Mouse (Mus musculus): Measurements from ENCODE around the gene Prkcd. TPM values are rescaled to one million over a fixed set of nuclear protein-coding genes. Genes with fewer than 3 reads are reported as not detected.

Gene Prkcd
- polyA plus RNA-seq, 1 experiment from 2014 or later: 37.5 TPM

DNA sequence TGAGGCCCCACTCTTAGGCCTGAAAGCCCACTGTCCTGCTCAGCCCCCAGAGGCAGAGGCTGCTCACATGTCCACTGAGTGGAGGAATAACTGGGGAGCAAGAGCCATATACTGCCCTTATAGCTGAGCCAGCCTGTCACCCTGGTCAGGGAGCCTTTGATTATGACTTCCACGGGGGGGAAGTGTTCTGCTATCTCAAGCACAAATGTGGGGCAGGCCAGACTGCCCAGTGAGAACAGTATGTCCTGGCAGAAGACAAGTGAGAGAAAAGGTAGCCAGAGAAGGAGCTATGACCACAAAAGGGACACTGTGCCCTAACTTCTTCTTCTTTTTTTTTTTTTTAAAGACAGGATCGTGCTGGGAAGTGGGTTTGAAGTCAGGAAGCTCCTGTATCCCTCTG, 28.9 kb downstream of the Prkcd start:
- Histone ChIP-seq H3K27me3 (no peaks in the 10 kb centered on the region), H3K4me1 (replicated peaks) (peaks cover 32% of the 10 kb centered on the region), H3K27ac (no peak overlapping the region), H3K9ac (no peak overlapping the region), H3K4me2 (no peak overlapping the region), H3K36me3 (peaks cover 36% of the 10 kb centered on the region), H3K4me3 (no peak overlapping the region), H3K9me3 (replicated peaks) (no peaks in the 10 kb centered on the region)
- WGBS: 68% methylated on average over 2 of the region's 2 CpGs
- ATAC-seq (replicated peaks; ENCODE audit: insufficient number of reproducible peaks, insufficient read depth, low FRiP score, low read depth): no peak

DNA sequence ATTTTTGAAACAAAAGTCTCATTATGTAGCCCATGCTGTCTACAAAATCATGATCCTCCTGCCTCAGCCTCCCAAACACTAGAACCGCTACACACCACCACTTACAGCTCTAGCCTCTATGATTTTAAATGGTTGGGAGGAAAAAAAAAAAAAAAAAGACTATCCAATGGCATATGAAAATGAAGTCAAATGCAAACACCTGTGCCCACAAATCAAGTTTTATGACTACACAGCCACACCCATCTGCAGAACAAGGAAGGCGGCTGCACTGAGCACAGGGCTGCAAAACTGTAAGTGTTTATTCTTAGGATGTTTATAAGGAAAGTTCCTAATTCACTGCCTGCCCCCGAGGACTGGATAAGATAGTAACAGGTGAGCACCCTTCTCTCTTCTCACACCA, 29.6 kb downstream of the Prkcd start:
- Histone ChIP-seq H3K9ac (no peak overlapping the region), H3K27ac (no peak overlapping the region), H3K4me3 (no peak overlapping the region), H3K9me3 (replicated peaks) (no peaks in the 10 kb centered on the region), H3K27me3 (no peaks in the 10 kb centered on the region), H3K4me2 (no peak overlapping the region), H3K36me3 (peaks cover 28% of the 10 kb centered on the region), H3K4me1 (replicated peaks) (peaks cover 38% of the 10 kb centered on the region)
- ATAC-seq (replicated peaks; ENCODE audit: insufficient number of reproducible peaks, insufficient read depth, low FRiP score, low read depth): no peak
- 83% methylated on average over 3 of the region's 3 CpGs for WGBS

GRCm38 (mm10) chr14:30595576-30596313, 30.3 kb downstream of the Prkcd start:
- WGBS: 88% methylated on average over 8 of the region's 8 CpGs
- H3K9me3 ChIP-seq (replicated peaks): no peaks in the 10 kb centered on the region

GRCm38 (mm10) chr14:30594092-30594695, 31.8 kb downstream of the Prkcd start:
- 0 out of 2 replicates have a peak overlapping the region, but pooled peaks have one; percentile 2 for H3K4me2 ChIP-seq
- H3K4me3 ChIP-seq: no peak overlapping the region
- peaks cover 40% of the 10 kb centered on the region for H3K4me1 ChIP-seq (replicated peaks)
- peak overlapping the region; percentile 89 for H3K27ac ChIP-seq
- WGBS: 37% methylated on average over 7 of the region's 7 CpGs
- peaks cover 18% of the 10 kb centered on the region for H3K36me3 ChIP-seq
- ATAC-seq (replicated peaks; ENCODE audit: insufficient number of reproducible peaks, insufficient read depth, low FRiP score, low read depth): peak; percentile 81
- peak overlapping the region; percentile 20; the same call in 1 of the 2 replicates for H3K9ac ChIP-seq
- H3K9me3 ChIP-seq (replicated peaks): no peaks in the 10 kb centered on the region
- no peaks in the 10 kb centered on the region for H3K27me3 ChIP-seq

More at GRCm38 (mm10) chr14:30595576-30596313, 30.3 kb downstream of the Prkcd start:
- H3K27me3 ChIP-seq: no peaks in the 10 kb centered on the region
- peaks cover 40% of the 10 kb centered on the region for H3K4me1 ChIP-seq (replicated peaks)
- H3K4me2 ChIP-seq: no peak overlapping the region
- H3K9ac ChIP-seq: no peak overlapping the region
- no peak for ATAC-seq (replicated peaks; ENCODE audit: insufficient number of reproducible peaks, insufficient read depth, low FRiP score, low read depth)
- no peak overlapping the region for H3K4me3 ChIP-seq
- peaks cover 22% of the 10 kb centered on the region for H3K36me3 ChIP-seq
- H3K27ac ChIP-seq: no peak overlapping the region

- WGBS: 31% methylated on average over 11 of the region's 11 CpGs
- Histone ChIP-seq H3K4me2 (no peak overlapping the region), H3K9ac (no peak overlapping the region), H3K36me3 (peaks cover 11% of the 10 kb centered on the region), H3K9me3 (replicated peaks) (no peaks in the 10 kb centered on the region), H3K27ac (peak overlapping the region; percentile 89), H3K4me1 (replicated peaks) (peaks cover 40% of the 10 kb centered on the region), H3K4me3 (no peak overlapping the region), H3K27me3 (no peaks in the 10 kb centered on the region)
- ATAC-seq (replicated peaks; ENCODE audit: insufficient number of reproducible peaks, insufficient read depth, low FRiP score, low read depth): peak; percentile 66
These were observed 32.5 kb downstream of the Prkcd start for GRCm38 (mm10) chr14:30593279-30594091.

DNA sequence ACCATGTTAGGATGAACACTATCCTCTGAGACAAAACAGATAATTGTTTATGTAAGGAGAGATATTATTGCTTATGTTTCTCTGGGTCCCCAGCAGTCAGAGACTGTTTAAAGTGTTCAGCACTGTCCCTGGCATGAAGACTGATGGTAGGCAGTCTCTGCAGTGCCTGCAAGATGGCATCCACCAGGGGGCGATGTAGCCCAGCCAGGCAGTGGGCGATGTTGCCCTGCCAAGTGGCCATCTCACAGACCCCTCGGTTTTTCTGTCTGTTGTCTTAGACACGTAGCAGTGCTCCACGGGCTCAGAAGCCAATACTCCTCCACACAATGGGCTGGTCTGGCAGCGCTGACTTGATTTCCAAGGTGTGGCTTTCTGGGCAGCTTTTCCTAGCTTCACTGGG, 34.6 kb downstream of the Prkcd start:
- Histone ChIP-seq H3K9me3 (replicated peaks) (no peaks in the 10 kb centered on the region), H3K4me1 (replicated peaks) (peaks cover 52% of the 10 kb centered on the region), H3K27ac (no peak overlapping the region), H3K4me2 (peak overlapping the region; percentile 41), H3K9ac (no peak overlapping the region), H3K4me3 (no peak overlapping the region), H3K36me3 (peaks cover under 1% of the 10 kb centered on the region; the same call in 1 of the 2 replicates), H3K27me3 (no peaks in the 10 kb centered on the region)
- 15% methylated on average over 6 of the region's 6 CpGs for WGBS
- no peak for ATAC-seq (replicated peaks; ENCODE audit: insufficient number of reproducible peaks, insufficient read depth, low FRiP score, low read depth)

- H3K4me3 ChIP-seq: no peak overlapping the region
- H3K36me3 ChIP-seq: no peaks in the 10 kb centered on the region
- no peak overlapping the region for H3K9ac ChIP-seq
- no peak overlapping the region for H3K27ac ChIP-seq
- peaks cover 52% of the 10 kb centered on the region for H3K4me1 ChIP-seq (replicated peaks)
- WGBS: 72% methylated on average over 7 of the region's 7 CpGs
- H3K4me2 ChIP-seq: no peak overlapping the region
- ATAC-seq (replicated peaks; ENCODE audit: insufficient number of reproducible peaks, insufficient read depth, low FRiP score, low read depth): no peak
- no peaks in the 10 kb centered on the region for H3K27me3 ChIP-seq
- no peaks in the 10 kb centered on the region for H3K9me3 ChIP-seq (replicated peaks)
These were observed 35.1 kb downstream of the Prkcd start for GRCm38 (mm10) chr14:30590918-30591317.

DNA sequence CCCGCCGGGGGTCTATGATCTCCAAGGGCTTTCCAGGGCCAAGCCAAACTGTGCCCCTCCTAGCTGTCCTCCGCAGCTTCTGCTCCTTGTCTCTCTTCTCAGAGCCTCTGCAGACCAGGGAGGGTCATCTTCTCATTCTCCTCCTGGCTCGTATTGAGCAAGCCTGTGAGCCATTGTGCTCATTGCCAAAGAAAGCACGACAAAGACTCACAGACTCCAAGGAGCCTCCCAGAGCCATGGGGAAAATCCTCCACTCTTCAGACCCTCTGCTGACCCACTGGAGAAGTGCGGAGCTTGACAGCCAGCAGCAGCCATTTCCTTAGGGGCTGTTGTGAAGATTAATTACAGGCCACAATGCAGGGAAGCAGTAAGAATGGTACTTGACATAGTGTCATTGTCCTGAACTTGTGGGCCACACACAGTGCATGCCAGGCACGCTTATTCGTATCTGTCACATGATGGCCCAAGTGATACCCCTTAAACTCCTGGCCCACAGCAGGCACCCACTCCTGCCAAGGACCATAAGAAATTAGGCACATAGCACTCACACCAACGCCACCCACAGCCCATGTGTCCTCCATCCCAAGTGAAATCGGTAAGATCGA, 35.9 kb downstream of the Prkcd start:
- Histone ChIP-seq H3K4me2 (no peak overlapping the region), H3K4me3 (no peak overlapping the region), H3K9me3 (replicated peaks) (no peaks in the 10 kb centered on the region), H3K27me3 (no peaks in the 10 kb centered on the region), H3K9ac (no peak overlapping the region), H3K4me1 (replicated peaks) (peaks cover 53% of the 10 kb centered on the region), H3K36me3 (no peaks in the 10 kb centered on the region), H3K27ac (no peak overlapping the region)
- ATAC-seq (replicated peaks; ENCODE audit: insufficient number of reproducible peaks, insufficient read depth, low FRiP score, low read depth): no peak
- 69% methylated on average over 11 of the region's 11 CpGs for WGBS

GRCm38 (mm10) chr14:30586780-30587461, 39.1 kb downstream of the Prkcd start:
- no peak overlapping the region for H3K4me3 ChIP-seq
- H3K4me1 ChIP-seq (replicated peaks): peaks cover 37% of the 10 kb centered on the region
- 30% methylated on average over 7 of the region's 7 CpGs for WGBS
- peak overlapping the region; percentile 43 for H3K27ac ChIP-seq
- no peak overlapping the region for H3K9ac ChIP-seq
- no peak overlapping the region for H3K4me2 ChIP-seq
- ATAC-seq (replicated peaks; ENCODE audit: insufficient number of reproducible peaks, insufficient read depth, low FRiP score, low read depth): peak; percentile 11; the same call in 1 of the 2 replicates
- H3K9me3 ChIP-seq (replicated peaks): no peaks in the 10 kb centered on the region
- H3K27me3 ChIP-seq: no peaks in the 10 kb centered on the region
- H3K36me3 ChIP-seq: no peaks in the 10 kb centered on the region

DNA sequence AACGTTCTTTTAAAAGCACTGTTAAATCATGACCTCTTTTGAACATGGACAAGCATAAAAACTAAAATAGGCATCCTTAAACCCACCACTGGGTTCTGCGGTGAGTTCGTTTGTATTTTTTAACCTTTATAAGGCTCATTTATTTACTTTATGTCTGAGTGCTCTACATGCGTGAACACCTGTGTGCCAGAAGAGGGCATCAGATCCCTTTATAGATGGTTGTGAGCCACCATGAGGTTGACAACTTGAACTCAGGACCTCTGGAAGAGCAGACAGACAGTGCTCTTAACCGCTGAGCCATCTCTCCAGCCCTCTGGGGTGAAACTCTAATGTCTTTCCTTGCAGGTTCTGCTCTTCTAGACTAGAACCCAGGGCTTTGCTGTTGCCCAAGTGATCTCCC, 40.7 kb downstream of the Prkcd start:
- Histone ChIP-seq H3K27me3 (no peaks in the 10 kb centered on the region), H3K4me1 (replicated peaks) (peaks cover 30% of the 10 kb centered on the region), H3K9ac (no peak overlapping the region), H3K27ac (no peak overlapping the region), H3K4me3 (no peak overlapping the region; the same call in 1 of the 2 replicates), H3K36me3 (no peaks in the 10 kb centered on the region), H3K4me2 (peak overlapping the region; percentile 43), H3K9me3 (replicated peaks) (no peaks in the 10 kb centered on the region)
- 80% methylated on average over 5 of the region's 5 CpGs for WGBS
- ATAC-seq (replicated peaks; ENCODE audit: insufficient number of reproducible peaks, insufficient read depth, low FRiP score, low read depth): no peak
